Mouse (Mus musculus) hindbrain, embryonic 11.5 days (tissue): ENCODE measurements at regions not wholly inside any gene's neighbourhood (a gene's known extent, or its start where the extent isn't known, plus 50 kb on each side); places are given as distances from the start of the nearest gene placed in this dataset.

Experiments used
- ATAC-seq: fragments of 200-750 bp; cut with Nextera tagmentation; 2 replicates; pipeline ENCODE4 v1.8.0; 2017; ENCODE audit warnings: mild to moderate bottlenecking, moderate TSS enrichment, moderate library complexity; ENCODE audit not compliant: low FRiP score
- DNase-seq: peaks from one replicate; pipeline ENCODE4 v3.0.0-alpha.2; 2015; ENCODE audit warnings: low spot score
- H3K27ac ChIP-seq: fragments of 300-500 bp; sonication (generic); 2 replicates; pipeline ENCODE4 v1.5.1; 2014; ENCODE audit warnings: mild to moderate bottlenecking, low read depth, low read length
- H3K27me3 ChIP-seq: fragments of 300-500 bp; sonication (generic); 2 replicates; pipeline ENCODE4 v1.6.1; 2014; ENCODE audit warnings: mild to moderate bottlenecking, low read length, moderate library complexity, mixed read lengths; ENCODE audit not compliant: control insufficient read depth, insufficient read depth
- H3K36me3 ChIP-seq: fragments of 300-500 bp; sonication (generic); 2 replicates; pipeline ENCODE4 v1.6.1; 2014; ENCODE audit warnings: mild to moderate bottlenecking, low read length, moderate library complexity, mixed read lengths; ENCODE audit not compliant: control insufficient read depth, insufficient read depth
- H3K4me1 ChIP-seq: fragments of 300-500 bp; sonication (generic); replicated peaks from 2 replicates; pipeline ENCODE4 v1.6.1; 2014; ENCODE audit warnings: low read length, mixed read lengths; ENCODE audit not compliant: control insufficient read depth, insufficient read depth
- H3K4me2 ChIP-seq: fragments of 300-500 bp; sonication (generic); replicated peaks from 2 replicates; pipeline ENCODE4 v1.6.1; 2014; ENCODE audit warnings: mild to moderate bottlenecking, low read depth, low read length
- H3K4me3 ChIP-seq: fragments of 300-500 bp; sonication (generic); 2 replicates; pipeline ENCODE4 v1.5.1; 2014; ENCODE audit warnings: low read depth, low read length
- H3K9ac ChIP-seq: fragments of 300-500 bp; sonication (generic); 2 replicates; pipeline ENCODE4 v1.6.1; 2014; ENCODE audit warnings: low read depth, low read length
- H3K9me3 ChIP-seq: fragments of 300-500 bp; sonication (generic); 2 replicates; pipeline ENCODE4 v1.6.1; 2016; ENCODE audit warnings: low read length; ENCODE audit not compliant: control insufficient read depth
- WGBS: fragments of 180-500 bp; shearing (Covaris S2); extraction: QIAGEN DNeasy Blood & Tissue Kit; methylation state at CpG from one replicate; pipeline ENCODE4 v1.1.7; 2014; 5-methylcytosine and 5-hydroxymethylcytosine counted together

DNA sequence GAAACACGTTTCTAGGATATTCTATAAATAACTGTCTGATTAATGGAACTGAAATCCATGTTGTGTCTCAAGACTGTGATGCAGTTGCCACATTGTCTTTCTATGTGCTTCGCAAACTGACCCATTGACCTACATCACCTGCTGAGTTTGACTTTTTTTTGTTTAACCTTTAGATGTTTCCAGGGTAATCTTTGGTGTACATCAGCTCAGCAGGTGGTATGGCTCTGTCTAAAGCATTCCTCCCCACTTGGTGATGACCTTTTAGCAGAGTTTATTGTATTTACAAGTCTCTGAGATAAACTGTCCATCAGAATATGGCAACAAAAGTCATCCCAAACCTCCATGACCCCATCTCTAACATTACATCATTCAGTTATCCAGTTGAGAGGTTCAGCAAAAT is 337.0 kb upstream of the 4930452B06Rik start:
- ATAC-seq (no peak), DNase-seq (no peak)
- H3K27ac ChIP-seq: no peak overlapping the region
- no peaks in the 10 kb centered on the region for H3K4me1 ChIP-seq
- no peaks in the 10 kb centered on the region for H3K36me3 ChIP-seq
- no peak overlapping the region for H3K4me3 ChIP-seq
- no peak overlapping the region for H3K4me2 ChIP-seq
- WGBS: 43% methylated on average over 2 of the region's 2 CpGs
- H3K9me3 ChIP-seq: no peaks in the 10 kb centered on the region
- H3K9ac ChIP-seq: no peak overlapping the region
- no peaks in the 10 kb centered on the region for H3K27me3 ChIP-seq

DNA sequence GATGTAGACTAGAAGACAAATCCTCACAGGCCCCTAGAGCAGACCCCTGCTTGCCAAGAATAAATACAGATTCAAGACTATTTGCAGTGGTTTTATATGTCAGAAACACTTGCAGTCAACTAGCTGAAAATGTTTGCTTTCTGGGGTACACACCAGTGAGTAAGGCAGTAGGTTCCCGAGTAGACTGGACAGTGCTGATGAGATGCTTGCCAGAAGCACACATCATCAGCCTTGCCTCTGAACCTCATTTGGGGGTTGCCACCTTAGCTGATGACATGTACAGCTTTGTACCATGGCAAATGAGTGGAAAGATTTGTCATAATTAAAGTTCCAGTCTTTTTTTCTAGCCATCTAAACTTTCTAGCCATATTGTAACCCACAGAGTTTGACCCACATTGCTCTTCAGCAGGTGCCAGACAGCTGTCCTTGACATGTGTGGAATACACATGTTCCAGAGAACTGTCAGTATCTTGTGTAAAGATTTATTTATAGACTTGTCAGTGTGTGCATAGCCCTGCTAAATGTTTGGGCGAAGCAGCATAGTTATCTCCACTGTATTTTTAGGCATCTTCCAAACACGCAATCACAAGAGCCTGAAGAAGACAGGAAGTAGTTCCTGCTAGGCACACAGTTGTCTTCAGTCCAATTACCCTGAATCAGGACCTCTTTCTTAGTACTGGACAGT is 334.5 kb upstream of the 4930452B06Rik start:
- 80% methylated on average over 3 of the region's 3 CpGs for WGBS
- no peaks in the 10 kb centered on the region for H3K36me3 ChIP-seq
- H3K9me3 ChIP-seq: no peaks in the 10 kb centered on the region
- no peak for DNase-seq
- no peak for ATAC-seq
- no peak overlapping the region for H3K4me2 ChIP-seq
- H3K27me3 ChIP-seq: no peaks in the 10 kb centered on the region
- H3K27ac ChIP-seq: no peak overlapping the region
- no peak overlapping the region for H3K9ac ChIP-seq
- no peak overlapping the region for H3K4me3 ChIP-seq
- no peaks in the 10 kb centered on the region for H3K4me1 ChIP-seq

DNA sequence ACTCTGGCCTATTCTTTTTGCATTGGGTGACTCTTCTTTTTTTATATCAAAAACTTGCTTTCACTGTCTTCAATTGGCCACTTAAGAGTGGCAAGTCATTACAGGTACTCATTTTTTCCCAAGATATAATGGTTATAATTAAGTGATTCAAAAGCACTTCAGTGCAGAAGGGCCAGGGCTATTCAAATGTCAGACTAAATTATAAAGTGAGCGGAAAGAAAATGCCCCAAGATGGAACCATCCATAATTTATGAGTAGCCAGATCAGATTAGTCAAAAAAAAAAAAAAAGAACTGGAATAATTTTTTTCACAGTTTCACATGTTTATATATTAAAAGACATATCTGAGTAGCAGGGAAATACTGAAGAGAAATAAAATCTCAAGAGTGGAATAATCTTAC is 333.8 kb upstream of the 4930452B06Rik start:
- ATAC-seq (no peak), DNase-seq (no peak)
- Histone ChIP-seq H3K36me3 (no peaks in the 10 kb centered on the region), H3K4me1 (no peaks in the 10 kb centered on the region), H3K4me3 (no peak overlapping the region), H3K27me3 (no peaks in the 10 kb centered on the region), H3K4me2 (no peak overlapping the region), H3K9ac (no peak overlapping the region), H3K9me3 (no peaks in the 10 kb centered on the region), H3K27ac (no peak overlapping the region)
- WGBS: 78% methylated on average over 1 of the region's 1 CpGs

DNA sequence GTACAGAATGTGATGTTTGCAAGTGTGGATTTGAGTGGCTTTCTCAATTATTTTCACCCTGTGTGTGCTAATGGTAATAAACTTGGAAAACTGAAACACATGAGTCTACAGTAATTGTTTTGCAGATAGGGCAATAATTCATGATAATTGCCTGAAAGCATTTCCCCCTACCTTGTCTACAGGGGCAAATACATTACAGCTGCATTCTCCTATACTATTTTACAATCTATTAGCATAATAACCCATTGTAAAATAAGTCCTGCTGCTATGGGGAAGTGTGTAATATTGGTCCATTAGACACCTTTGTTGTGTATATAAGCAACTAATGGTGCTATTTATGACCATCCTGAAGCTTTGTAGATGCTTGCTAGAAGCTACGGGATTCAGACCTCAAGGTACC is 327.4 kb upstream of the 4930452B06Rik start:
- no peaks in the 10 kb centered on the region for H3K27me3 ChIP-seq
- no peak overlapping the region for H3K9ac ChIP-seq
- ATAC-seq (no peak), DNase-seq (no peak)
- WGBS: 87% methylated on average over 1 of the region's 1 CpGs
- no peak overlapping the region for H3K27ac ChIP-seq
- no peaks in the 10 kb centered on the region for H3K36me3 ChIP-seq
- no peaks in the 10 kb centered on the region for H3K4me1 ChIP-seq
- no peaks in the 10 kb centered on the region for H3K9me3 ChIP-seq
- no peak overlapping the region for H3K4me3 ChIP-seq
- H3K4me2 ChIP-seq: no peak overlapping the region

DNA sequence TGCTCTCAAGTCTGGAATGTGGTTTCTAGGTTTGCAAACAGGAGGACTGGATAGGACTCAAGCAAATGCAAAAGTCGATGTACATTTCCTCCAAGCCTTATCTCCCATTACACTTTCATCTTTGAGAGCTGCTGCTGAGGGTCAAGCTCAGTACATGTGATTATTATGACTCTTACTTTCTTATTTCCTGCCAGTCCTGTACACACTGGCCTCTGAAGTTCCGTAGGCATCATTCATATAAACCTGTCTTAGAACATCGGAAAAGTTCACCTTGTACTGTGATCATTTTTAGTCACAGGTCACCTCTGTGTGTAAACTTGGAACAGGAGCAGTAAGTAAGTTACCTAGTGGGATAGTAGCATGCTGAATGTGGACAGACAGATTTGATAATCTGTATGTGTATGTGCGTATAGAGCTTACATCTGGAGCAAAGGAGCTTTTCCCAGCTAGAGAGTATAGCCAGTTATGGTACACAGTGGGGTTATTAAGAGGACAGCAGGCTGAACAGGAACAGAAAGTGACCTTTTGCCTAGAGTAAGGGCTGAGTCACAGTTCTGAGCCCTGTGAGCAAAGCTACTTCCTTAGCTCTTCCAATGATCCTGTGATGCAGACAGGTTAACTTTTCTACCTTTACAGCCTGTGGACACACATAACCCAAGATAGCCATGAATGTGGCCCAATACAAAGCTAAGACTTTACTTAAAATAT is 319.2 kb upstream of the 4930452B06Rik start:
- WGBS: 87% methylated on average over 4 of the region's 4 CpGs
- no peaks in the 10 kb centered on the region for H3K4me1 ChIP-seq
- no peak overlapping the region for H3K9ac ChIP-seq
- no peaks in the 10 kb centered on the region for H3K27me3 ChIP-seq
- H3K4me2 ChIP-seq: no peak overlapping the region
- ATAC-seq: no peak
- H3K27ac ChIP-seq: no peak overlapping the region
- no peak overlapping the region for H3K4me3 ChIP-seq
- no peak for DNase-seq
- no peaks in the 10 kb centered on the region for H3K9me3 ChIP-seq
- H3K36me3 ChIP-seq: no peaks in the 10 kb centered on the region

DNA sequence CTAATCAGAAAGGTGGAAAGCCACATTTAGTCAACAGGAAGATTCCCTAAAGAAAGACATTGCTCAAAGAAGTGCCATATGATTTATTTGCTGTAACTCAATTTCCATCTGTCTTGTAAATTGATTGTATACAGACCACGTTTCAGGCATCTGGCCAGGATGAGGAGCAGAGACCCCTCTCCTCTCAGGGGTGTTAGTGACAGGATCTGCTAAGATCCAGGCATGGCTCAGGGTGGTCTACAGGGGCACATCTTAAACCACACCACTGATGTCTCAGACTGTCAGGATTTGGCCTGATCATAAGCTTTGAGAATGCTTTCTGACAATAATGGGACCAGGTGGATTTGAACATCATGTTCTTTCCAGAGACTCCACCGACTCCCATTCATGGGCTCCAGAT is 295.5 kb upstream of the 4930452B06Rik start:
- Histone ChIP-seq H3K4me1 (no peaks in the 10 kb centered on the region), H3K36me3 (no peaks in the 10 kb centered on the region), H3K27me3 (no peaks in the 10 kb centered on the region), H3K27ac (no peak overlapping the region), H3K9me3 (no peaks in the 10 kb centered on the region), H3K4me3 (no peak overlapping the region), H3K4me2 (no peak overlapping the region), H3K9ac (no peak overlapping the region)
- ATAC-seq (no peak), DNase-seq (no peak)
- WGBS: 64% methylated on average over 2 of the region's 2 CpGs

DNA sequence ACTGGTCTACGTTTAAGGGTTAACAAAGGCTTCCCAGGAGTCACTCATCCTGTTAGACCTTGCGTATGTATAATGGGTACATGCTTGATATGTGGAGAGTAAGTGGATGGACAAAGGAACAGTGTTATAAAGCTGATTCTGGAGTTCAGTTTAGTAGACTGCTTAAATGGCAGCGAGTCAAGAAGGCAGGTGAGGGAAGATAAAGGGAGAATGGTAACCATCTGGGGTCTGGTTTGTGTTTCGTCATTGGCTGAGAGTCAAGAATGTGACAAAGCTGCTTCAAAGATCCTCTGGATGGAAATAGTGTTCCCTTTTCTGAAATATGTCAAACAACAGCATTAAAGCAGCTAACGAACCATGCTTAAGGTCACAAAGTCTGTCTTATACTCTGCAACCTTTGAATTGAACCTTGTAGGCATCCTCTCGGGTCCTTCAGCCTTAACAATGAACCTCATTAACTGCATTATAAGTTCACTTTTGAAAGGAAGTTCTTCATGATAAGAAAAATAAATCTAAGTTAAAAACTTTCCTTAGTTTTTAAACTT is 286.9 kb upstream of the 4930452B06Rik start:
- H3K9me3 ChIP-seq: no peaks in the 10 kb centered on the region
- no peaks in the 10 kb centered on the region for H3K36me3 ChIP-seq
- no peak overlapping the region for H3K27ac ChIP-seq
- WGBS: 58% methylated on average over 6 of the region's 6 CpGs
- H3K27me3 ChIP-seq: no peaks in the 10 kb centered on the region
- no peak overlapping the region for H3K4me2 ChIP-seq
- ATAC-seq (no peak), DNase-seq (no peak)
- no peak overlapping the region for H3K4me3 ChIP-seq
- no peaks in the 10 kb centered on the region for H3K4me1 ChIP-seq
- no peak overlapping the region for H3K9ac ChIP-seq

DNA sequence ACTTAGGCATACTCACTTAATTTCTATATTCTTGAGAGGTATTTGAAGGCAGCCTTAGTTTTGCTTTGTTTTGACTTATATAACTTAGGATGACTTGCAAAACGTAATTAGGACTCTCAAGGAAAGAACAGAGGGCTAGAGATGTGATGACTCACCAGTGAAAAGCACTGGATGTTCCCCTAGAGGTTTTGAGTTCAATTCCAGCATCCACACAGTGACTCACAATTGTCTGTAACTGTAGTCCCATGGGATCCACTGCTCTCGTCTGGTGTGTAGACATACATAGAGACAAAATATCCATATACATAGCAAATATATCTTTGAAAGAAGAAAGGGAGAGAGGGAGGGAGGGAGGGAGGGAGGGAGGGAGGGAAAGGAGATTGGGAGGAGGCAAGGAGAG is 282.7 kb upstream of the 4930452B06Rik start:
- Histone ChIP-seq H3K9ac (no peak overlapping the region), H3K27ac (no peak overlapping the region), H3K4me3 (no peak overlapping the region), H3K4me1 (no peaks in the 10 kb centered on the region), H3K4me2 (no peak overlapping the region), H3K9me3 (no peaks in the 10 kb centered on the region), H3K27me3 (no peaks in the 10 kb centered on the region), H3K36me3 (no peaks in the 10 kb centered on the region)
- no peak for ATAC-seq
- no peak for DNase-seq
- WGBS: 63% methylated on average over 2 of the region's 2 CpGs
